Mouse (Mus musculus) ES-Bruce4 (cell line): Measurements from ENCODE around the gene Hyal1.

Experiments
- CTCF ChIP-seq: IDR thresholded peaks from one replicate; pipeline ENCODE4 v1.8.1; 2011; ENCODE audit warnings: low read depth, low read length
- POLR2A ChIP-seq: IDR thresholded peaks from one replicate; pipeline ENCODE4 v1.8.1; 2011; ENCODE audit warnings: low read length; ENCODE audit not compliant: insufficient read depth

DNA sequence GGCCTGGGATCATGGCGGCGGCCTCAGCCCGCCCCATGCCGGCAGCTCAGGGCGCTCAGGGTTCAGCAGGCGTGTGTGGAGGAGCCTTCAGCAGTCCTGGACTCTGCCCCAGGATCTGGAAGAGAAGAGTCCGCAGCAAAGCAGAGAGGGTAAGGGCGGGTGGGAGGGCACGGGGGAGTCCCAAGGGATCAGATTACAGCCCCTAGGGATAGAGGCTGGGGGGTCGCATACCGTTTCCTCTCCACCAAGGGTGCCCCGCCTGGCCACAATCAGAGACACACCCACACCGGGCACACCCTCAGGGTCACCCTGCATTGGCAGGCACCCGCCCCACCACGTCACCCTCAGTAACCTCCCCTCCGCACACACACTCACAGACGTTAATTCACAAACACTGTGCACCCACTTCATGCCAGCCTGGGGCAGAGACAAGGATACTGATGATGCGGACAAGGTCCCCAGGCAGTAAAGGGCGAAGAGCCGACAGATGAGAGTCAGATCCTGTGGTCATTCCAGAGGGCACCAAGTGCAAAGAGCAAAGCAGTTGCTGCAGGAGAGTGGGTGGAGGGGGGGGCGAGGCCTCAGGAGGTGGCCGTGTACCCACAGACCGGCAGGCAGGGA, 28.4 kb downstream of the Hyal1 start:
- TF ChIP-seq CTCF, result no peak
- TF ChIP-seq POLR2A, result no peak
